Mouse (Mus musculus) layer of hippocampus, adult 18-20 months (tissue): Measurements from ENCODE around the gene H2afx. TPM values are rescaled to one million over a fixed set of nuclear protein-coding genes. Genes with fewer than 3 reads are reported as not detected.
"Not testable (repeated sequence)": the region's sequence is repeated elsewhere in the genome, so short reads cannot be mapped to it uniquely, and the experiment has no call there.

Experiments
- DNase-seq, 2 experiments: peaks; one replicate each; pipeline ENCODE4 v3.0.0; 2022; ENCODE audit warnings: low spot score in 2 of 2
- long read RNA-seq: library from polyadenylated mRNA; stranded (forward); transcript quantifications from one replicate; pipeline ENCODE4 v2.0.0, GENCODE M21; 2021
- total RNA-seq, 2 experiments: library from RNA; stranded (reverse); gene quantifications; 2 replicates each; pipeline ENCODE4 v1.2.3; 2021

H2afx gene
- total RNA-seq = 10 to 100 TPM; 46.1 to 47.7 TPM
- long read RNA-seq, transcript H2afx-201 (1 exons, 1,384 nt) = major isoform, 46 of 46 reads
- long read RNA-seq, partial matches to known transcripts = 0 of 46 reads
- long read RNA-seq, other reads (novel, unspliced or antisense) = 0 of 46 reads

- peak; percentile 98 to 99 for DNase-seq
Measured at GRCm38 (mm10) chr9:44334396-44335330, at the start of gene H2afx. H2afx (plus strand) TSS chr9:44334694.

GRCm38 (mm10) chr9:44286256-44286850 is 48.1 kb upstream of the H2afx start:
- no peak for DNase-seq

GRCm38 (mm10) chr9:44287003-44287400 is 47.5 kb upstream of the H2afx start:
- peak in 1 of 2 experiments; percentile 22 for DNase-seq

GRCm38 (mm10) chr9:44287401-44288075 is 47.0 kb upstream of the H2afx start:
- DNase-seq = peak in 1 of 2 experiments; percentile 19

GRCm38 (mm10) chr9:44288076-44288958 is 46.2 kb upstream of the H2afx start, which contains the start of gene Abcg4:
Abcg4 (minus strand) TSS chr9:44288615.
- peak; percentile 61 to 62 for DNase-seq

GRCm38 (mm10) chr9:44288959-44289291 is 45.6 kb upstream of the H2afx start:
- no peak for DNase-seq

GRCm38 (mm10) chr9:44292490-44292889 is 42.0 kb upstream of the H2afx start:
- DNase-seq = peak in 1 of 2 experiments; percentile 36

- DNase-seq = not testable (repeated sequence)
Measured at GRCm38 (mm10) chr9:44300001-44300400, 34.5 kb upstream of the H2afx start.

- DNase-seq = peak; percentile 99
Measured at GRCm38 (mm10) chr9:44305466-44306079, 28.9 kb upstream of the H2afx start, which contains the start of gene Hinfp. Hinfp (minus strand) TSS chr9:44305671.

- no peak for DNase-seq
Measured at GRCm38 (mm10) chr9:44306532-44306931, 28.0 kb upstream of the H2afx start.

GRCm38 (mm10) chr9:44307248-44307647 is 27.2 kb upstream of the H2afx start:
- no peak for DNase-seq

- DNase-seq = no peak
Measured at GRCm38 (mm10) chr9:44309756-44310155, 24.7 kb upstream of the H2afx start.

GRCm38 (mm10) chr9:44310750-44311135 is 23.8 kb upstream of the H2afx start:
- no peak for DNase-seq

- DNase-seq = no peak
Measured at GRCm38 (mm10) chr9:44311136-44312134, 23.1 kb upstream of the H2afx start.

- DNase-seq = peak; percentile 81 to 92
Measured at GRCm38 (mm10) chr9:44313476-44314256, 20.8 kb upstream of the H2afx start.

GRCm38 (mm10) chr9:44314257-44314547 is 20.3 kb upstream of the H2afx start:
- no peak for DNase-seq

GRCm38 (mm10) chr9:44314910-44315309 is 19.6 kb upstream of the H2afx start:
- DNase-seq = no peak

GRCm38 (mm10) chr9:44317452-44317851 is 17.0 kb upstream of the H2afx start:
- no peak for DNase-seq
